Mouse (Mus musculus): ENCODE results near the gene Snx15.
A peak's percentile ranks its signal among the peaks of the same experiment; 100 is the strongest.

Gene Snx15

GRCm38 (mm10) chr19:6118677-6119185 is 9.4 kb downstream of the Snx15 start:
- DNase-seq, result peak; percentile 64

- DNase-seq, result peak; percentile 91 to 93
These were observed 10.0 kb downstream of the Snx15 start, which contains the start of gene Sac3d1 for GRCm38 (mm10) chr19:6117986-6118676. Sac3d1 (minus strand) TSS chr19:6118650.

DNA sequence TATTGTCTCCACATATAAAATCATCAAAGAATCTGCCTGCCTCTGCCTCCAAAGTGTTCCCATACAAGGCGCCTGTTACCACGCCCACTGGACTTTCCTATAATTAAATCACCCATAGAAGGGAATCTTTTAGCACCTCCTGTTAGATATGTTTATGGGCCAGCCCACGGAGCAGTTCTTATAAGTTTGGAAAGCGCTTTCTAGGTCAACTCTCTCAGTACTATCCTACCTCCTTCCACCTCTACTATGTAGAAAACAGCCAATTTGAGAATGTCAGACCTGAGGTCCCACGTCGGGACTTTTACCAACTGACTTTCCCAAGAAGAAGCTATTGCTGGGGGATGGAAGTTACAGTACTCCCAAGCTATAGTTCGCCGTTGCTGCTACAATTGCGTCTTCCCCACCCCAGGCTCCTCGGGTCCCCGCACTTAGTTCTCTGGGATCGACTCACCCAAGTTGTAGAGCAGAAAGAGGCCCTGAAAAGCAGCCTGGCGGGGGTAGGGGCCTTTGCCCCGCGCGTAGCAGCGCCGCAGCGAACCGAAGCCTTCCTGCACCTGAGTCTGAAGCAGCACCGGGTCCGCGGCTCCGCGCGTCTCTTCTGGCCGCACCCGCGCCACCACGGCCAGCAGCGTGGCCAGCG is 10.6 kb downstream of the Snx15 start:
- no peak for DNase-seq

- peak; percentile 45 to 47 for DNase-seq
These were observed 11.8 kb downstream of the Snx15 start for GRCm38 (mm10) chr19:6116113-6116850.

- DNase-seq, result no peak
These were observed 15.0 kb downstream of the Snx15 start for GRCm38 (mm10) chr19:6113116-6113515.

DNA sequence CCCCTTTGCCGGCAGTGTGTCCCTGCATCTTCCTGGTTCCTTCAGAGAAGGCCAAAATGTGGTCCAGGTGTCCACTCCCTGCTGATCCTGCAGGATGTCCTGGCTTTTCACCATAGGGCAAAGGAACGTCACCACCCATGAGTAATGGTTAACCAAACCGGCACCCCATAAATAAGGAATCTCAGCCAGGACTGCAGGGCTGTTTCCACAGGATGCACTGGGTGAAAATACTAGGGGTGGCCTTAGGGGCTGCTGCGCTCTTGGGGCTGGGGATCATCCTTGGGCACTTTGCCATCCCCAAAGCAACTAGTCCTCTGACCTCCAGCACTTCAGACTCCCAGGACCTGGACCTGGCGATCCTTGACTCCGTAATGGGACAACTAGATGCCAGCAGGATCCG is 22.5 kb downstream of the Snx15 start, which contains the start of gene Naaladl1:
Gene Naaladl1 (plus strand): TSS at position 197 of the 400 bp plus-strand sequence.
- no peak for DNase-seq

GRCm38 (mm10) chr19:6104476-6104875 is 23.6 kb downstream of the Snx15 start:
- no peak for DNase-seq

DNA sequence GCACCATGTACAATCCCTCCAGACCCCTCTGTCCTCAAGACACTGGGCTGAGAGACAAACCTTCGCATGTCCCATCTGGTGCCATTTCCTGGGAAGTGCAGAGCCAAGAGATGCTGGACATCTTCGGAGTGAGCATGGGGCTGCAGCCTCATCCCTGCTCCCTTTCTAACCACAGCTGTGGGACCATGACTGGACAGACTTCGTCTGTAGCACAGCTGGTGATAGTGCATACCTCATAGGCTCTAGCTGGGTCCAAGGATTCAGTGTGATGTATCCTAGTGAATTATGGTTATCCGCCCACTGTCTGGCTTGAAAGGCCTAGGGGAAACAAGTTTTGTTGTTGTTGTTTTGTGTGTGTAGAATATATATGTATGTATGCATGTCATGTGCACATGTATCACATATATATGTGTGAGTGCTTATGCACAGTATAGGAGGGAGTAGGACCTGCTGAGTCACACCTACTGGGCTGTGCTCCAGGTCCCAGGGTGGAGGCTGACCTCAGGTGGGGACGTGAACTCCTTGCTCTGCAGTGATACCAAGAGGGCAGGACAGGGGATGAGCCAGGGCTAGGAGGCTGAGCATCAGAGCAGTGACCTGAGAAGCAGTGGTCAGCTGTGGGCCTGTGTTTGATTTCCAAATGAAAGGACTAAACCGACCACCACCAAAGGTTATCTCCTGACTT is 25.8 kb downstream of the Snx15 start:
- no peak for DNase-seq

DNA sequence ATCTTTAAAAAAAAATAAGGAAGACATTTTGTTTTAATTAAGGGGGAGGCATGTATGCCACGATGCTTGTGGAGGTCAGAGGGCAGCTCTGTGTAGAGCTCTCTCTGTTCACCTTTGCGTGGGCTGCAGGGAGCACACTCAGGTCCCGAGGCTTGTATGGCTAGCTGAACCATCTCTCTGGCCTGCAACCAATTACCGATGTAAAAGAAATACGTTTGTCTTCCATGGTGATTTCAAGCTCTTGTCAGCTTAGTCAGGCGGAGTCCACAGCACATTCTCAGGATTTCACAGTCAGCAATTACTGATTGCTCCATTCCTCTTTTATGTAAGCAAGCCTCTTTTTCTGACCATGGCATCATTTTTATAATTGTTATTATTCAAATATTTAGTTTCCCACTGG is 26.9 kb downstream of the Snx15 start:
- DNase-seq, result no peak

DNA sequence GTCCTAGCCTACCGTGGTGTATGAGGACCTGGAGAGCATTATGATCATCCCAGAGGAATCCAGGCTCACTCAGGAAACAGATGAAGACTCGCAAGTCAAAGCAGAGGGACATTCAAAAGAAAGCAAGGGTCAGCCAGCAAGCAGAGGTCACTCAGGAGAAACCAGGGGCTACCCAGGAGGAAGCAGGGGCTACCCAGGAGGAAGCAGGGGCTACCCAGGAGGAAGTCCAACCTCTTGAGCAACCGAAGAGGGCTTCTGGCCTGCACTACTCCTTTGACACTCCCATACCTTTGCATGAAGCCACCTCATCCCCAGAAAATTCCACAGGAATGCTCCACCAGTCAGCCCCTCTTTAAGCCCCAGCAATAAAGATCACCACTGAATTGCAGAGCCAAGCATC is 30.3 kb downstream of the Snx15 start:
- no peak for DNase-seq

DNA sequence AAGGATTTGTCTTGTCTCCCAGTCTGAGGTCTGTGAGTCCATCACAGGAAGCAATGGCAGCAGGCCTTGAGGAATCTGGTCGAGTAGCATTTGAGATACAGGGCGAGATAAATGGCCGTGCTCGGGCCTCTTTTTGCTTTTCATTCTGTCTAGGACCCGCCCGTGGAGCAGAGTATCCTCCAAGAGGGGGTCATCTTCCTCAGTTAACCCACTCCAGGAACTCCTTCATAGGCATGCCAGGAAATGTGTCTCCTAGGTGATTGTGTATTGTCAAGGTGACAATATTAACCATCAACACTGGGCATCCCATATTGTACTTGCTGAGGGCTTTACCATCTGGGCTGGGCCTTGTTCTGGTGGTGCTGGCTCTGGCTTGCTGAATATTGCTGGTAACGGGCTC is 34.0 kb downstream of the Snx15 start, which contains the start of gene AC131692.1:
Gene AC131692.1 (plus strand): TSS at position 301 of the 400 bp plus-strand sequence.
- DNase-seq, result no peak

GRCm38 (mm10) chr19:6088841-6089240 is 39.3 kb downstream of the Snx15 start:
- no peak for DNase-seq

DNA sequence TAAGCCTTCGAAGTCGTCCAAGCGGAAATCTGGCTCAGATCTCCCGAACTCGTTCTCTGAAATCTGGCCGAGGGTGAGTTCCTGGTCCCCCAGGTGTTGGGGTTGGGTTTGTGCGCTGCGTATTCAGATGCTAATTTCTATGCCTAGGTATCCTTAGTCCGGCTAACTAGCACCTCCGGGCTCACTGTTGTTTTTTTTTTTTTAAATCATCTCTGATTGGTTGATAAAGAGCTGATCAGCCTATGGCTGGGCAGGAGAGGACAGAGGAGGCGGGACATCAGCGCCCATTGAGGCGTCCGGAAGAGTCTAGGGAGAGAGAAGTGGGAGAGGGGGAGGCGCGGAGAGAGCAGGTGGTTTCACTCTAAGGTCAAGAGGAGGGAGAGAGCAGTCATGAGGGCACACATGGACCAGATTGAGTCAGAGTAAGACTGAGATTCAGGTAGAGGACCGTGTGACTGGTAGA is 42.7 kb downstream of the Snx15 start:
- DNase-seq, result peak; percentile 65 to 71

- peak; percentile 98 for DNase-seq
These were observed 43.4 kb downstream of the Snx15 start, which contains the start of the genes Zfpl1 and Cdca5 for GRCm38 (mm10) chr19:6084478-6085248. Zfpl1 (minus strand) TSS chr19:6084956. Cdca5 (plus strand) TSS chr19:6084983.

DNA sequence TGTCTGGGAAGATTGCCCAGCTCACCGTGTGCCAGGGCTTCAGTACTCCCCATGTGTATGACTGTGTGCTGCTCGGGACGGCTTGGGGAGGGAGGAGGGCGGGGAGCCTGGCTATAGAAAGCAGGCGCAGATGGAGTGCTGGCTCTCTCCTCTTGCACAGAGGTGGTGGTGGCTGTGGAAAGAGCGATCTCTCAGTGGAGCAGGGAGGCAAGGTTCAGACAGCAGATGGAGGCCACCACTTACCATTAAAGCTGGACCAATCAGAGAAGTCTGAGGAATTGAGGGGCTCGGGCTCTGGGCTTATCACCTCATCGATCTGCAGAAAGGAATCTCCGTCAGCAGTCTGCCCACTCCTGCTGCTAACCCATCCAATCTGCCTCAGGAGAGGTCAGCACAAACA is 45.9 kb downstream of the Snx15 start, which contains the start of gene Gm28374:
Gene Gm28374 (minus strand): TSS at position 101 of the 400 bp plus-strand sequence.
- DNase-seq, result no peak

- no peak for DNase-seq
These were observed 48.1 kb downstream of the Snx15 start, which contains the start of gene Tmem262 for GRCm38 (mm10) chr19:6079983-6080480. Tmem262 (plus strand) TSS chr19:6080033.

DNA sequence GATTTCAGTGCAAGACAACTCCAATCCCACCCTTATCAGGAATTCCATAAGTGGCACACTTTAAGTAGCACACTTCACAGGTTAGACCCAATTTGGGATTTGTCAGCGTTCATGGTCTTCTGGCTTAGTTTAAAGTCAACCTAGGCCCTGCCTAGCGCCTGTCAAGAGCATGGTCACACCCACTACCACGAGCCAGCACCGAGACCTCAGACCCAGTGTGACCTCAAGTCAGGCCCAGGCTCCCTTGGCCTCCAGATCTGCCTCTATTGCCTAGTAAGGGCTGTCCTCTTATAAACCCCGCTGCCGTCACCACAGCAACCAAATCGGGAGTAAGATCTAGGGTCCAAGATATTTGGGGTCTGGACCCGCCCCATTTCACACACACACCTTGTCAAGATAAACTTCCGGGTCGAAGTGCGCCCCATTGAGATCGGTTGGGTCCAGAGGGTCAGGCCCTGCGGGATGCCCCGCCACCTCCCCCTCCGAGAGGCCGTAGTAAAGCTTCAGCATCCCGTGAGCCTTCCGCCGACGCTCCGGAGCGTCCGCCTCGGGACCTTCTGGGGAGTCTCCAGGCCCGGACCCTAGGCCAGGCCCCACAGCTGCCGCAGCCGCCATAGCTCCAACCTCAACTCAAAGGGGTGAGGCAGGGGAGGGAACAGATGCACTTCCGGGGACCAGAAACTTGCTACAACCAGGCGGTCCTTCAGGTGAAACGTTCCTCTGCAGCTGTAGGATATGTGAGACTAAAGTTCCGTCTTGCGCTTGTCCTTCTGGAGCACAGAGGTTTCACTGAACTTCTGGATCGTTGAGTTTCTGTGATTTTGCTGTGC is 51.3 kb downstream of the Snx15 start, which contains the start of gene Vps51:
Gene Vps51 (minus strand): TSS at position 668 of the 830 bp plus-strand sequence.
- DNase-seq, result peak; percentile 86 to 90

DNA sequence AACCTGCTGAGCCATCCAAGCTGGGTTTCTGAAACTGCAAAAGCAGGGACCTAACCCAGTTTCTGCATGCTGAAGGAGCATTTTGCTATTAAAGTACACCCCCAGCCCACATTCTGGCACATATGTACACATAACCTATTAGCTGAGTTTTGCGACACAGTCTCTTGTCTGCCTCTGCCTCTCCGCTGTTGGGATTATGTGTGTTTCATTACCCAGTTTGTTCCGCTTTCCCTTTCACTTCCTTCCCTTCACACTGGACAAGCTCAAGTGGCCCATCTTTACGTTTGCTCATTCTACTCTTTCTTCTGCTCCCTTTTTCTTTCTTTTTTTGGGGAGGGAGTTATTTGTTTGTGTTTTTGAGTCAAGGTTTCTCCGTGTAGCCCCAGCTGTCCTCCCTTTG is 54.2 kb downstream of the Snx15 start:
- DNase-seq, result no peak

DNA sequence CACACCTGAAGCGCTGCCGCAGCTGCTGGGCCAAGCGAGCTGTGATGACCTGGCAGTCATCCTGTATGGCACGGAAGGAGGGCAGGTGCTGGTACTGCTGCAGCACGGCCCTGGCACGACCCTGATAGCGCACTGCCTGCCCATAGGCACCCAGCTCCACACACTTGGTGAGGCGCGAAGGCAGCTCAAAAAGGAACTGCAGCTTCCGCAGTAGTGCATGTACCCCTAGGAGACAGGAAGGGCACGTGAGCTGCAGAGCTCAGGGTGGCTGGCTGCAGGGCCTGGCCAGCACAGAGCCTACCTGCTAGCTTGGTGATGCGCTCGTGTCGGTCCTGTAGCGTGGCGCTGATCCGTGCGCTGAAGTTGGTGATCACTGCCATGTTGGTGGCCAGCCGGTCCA is 56.8 kb downstream of the Snx15 start:
- no peak for DNase-seq
